Mouse (Mus musculus): ENCODE measurements at regions not wholly inside any gene's neighbourhood (a gene's known extent, or its start where the extent isn't known, plus 50 kb on each side); places are given as distances from the start of the nearest gene placed in this dataset.

DNA sequence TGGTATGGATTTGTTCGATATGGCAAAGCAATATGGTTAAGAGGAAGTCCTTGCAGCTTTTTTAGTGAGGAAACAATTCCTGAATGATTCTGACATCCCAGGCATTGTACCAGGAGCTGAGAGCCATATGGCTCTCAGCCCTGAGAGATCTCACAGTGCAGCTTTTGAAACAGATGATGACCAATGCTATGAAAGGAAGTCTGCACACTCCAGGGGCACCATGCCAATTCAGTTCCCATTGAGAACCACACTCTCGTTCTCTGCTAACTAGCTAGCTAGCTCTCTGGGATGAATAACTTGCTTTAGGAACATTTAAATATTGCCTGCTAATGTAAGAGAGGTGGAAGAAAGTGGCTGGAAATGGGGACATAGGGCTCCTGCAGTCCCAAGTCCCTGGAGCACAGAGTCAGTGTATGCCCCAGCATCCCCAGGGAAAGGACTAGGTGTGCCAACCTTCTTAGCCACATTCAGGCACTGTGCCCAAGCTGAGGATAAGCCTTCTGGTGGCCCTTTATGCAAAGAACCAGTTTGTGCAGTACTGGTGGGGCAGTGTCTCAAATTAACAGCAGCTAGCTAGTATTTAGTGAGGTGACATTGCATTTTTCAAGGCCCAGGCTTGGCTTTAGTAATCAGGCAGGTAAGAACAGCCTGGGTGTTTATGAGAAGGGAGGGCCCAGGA lies 61.8 kb upstream of the Nampt start:
- peak; percentile 92 to 94 for DNase-seq

DNA sequence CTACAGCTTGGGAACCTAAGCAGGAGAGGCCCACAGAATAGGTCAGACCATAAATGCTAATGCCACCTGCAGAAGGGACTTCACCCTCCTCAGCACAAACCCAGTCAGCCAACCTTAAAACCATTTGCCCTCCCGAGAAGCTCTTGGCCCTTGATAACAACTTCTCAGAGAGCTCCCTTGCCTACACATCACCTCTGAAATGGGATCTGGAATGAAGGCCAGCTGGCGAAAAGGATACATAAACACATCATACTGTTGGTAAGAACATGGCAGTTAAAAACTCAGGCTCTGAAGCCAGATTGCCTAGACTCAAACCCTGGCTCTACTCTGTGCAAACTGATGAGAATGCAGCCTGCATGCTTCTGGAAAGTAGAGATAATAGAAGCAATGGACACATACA lies 61.2 kb upstream of the Nampt start:
- DNase-seq: no peak

DNA sequence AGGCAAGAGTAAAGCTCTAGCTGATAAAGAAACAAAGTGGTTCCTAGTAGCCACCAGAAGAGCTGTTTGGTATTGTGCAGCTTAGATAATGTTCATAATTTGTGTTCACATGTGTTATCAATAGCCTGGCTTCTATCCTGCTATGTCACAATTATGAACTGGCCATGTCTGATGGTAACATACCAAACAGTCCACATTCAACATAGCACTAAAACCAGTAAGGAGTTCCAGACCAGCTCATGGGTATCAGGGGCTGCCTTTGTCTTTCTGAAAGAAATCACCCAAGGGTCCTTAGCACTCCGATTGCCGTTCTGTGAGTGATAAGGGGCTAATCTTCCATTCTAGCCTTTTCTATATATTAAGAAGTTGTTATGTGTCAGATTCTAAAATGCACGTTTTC lies 58.7 kb upstream of the Nampt start:
- DNase-seq: no peak

DNA sequence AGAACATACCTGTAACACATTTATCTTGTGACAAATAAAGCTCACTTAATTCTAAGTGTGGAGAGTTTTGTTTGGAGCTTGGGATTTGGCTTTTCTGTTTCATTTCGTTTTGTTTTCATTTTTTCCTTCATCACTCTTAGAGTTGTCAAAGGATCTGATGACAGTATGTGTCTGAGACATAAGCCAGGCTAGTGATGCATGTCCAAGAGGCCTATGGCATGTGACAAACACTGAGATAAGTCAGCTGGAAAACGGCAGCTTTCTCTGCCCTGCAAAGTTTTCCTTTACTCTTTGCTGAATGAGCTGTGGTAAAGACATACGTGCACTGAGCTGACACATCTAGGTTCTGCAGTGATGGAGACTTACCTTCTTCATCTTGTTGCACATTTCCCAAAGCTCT lies 58.3 kb upstream of the Nampt start:
- DNase-seq: no peak

DNA sequence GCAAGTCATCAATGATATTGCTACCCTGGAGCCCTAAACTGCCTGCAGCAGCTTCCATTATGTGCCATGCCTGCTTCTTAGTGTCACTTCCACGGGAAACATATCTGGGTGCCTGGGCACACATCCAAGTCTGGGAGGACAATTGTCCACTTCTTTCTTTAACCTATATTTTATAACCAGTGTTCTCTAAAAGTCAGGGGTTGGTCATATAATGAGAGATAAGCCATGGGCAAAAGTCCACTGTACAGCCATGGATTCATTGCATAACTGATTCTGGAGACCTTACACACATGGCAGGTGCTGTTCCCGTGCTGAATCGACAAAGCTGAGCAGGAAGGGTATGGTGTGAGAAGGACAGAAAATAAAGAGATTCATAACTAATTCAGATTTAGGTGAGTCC lies 55.1 kb upstream of the Nampt start:
- no peak for DNase-seq

DNA sequence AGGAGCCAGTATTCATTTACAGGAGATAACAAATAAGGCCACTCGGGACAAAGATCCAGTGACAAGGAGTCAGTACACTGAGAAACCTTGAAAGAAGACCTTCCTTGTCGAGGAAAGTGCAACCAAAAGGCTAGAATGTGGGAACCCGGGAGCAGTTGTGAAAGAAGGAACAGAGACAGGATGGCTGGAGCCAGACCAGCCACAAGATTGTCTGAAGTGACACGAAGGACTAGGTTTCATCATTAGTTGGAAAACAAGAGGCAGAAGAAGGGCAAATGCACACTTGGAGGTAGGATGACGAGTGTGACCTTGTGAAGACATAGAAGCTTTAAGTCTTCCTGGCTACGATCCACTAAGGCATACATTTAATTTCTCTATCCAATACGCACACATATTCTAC lies 54.6 kb upstream of the Nampt start:
- no peak for DNase-seq

DNA sequence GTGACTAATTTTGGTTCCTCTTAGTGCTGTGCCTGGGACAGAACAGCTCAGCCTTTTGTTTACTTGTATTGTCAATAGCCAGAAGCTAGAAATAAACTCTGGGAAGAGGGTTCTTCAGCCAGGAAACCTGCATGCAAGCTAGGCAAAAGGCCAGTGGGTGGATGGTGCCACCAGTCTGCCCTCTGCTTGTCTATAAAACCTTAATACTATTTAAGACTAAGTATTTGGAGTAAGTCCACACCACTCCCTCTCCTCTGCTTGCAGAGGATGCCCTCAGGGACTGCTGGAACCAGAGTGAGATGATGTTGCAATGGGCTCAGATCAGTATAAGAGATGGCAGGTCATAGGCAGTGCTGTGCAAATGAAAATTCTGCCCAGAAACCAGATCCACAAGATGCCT lies 53.5 kb upstream of the Nampt start:
- DNase-seq: peak; percentile 44 to 70

DNA sequence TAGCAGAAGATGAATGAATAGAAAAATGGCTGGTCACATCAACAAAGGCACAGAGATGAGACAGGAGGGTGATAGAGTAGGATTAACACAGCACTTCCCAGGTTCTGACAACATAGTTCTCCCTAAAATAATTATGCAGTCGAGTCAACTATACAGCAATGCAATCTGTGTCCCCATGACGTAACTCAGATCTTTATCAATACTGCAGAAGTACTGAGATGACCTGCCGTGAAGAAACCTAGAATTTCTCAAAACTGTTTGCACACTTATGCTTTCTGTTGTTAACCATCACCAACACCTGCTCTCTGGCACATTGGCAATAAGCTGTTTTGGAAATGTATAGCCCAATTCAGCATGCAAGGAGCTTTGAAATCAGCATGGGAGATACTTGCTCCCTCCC lies 52.8 kb upstream of the Nampt start:
- DNase-seq: no peak

DNA sequence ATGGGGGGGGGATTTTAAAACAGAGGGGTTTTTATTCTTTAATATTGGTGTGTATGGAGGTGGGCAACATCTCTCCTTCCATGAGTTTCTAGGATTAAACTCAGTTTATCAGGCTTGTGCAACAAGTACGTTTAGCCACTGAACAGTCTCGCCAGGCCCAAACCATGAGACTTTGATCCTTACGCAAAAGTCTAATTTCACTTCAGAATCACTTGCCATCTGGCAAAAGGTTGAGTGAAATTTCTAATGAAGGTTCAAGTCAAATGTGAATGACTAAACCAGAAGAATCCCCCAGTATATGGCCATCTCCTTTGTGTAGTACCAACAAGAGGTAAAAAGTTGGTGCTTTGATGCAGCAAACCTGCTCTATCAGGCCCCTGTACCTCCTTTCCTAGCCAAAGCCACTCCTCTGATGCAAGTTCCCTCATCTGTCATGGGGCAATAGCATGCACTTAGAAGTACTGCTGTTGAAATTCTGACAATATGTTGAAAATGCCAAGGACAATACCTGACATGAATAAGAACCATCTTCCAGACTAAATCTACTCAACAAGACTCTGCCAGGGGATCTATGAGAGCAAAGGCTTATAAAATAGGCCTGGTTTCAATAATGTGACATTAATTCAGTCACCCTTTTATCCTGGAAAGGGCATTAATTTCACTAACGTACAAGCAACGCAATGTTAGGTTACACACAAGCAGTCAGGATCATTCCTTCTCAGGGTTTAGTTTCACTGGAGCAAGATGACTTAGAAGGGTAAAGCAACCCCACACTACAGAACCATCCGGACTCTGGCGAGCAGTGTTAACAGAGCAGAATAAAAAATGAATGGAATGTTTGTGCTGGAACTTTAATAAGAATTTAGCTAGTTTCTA lies 51.9 kb upstream of the Nampt start:
- no peak for DNase-seq

DNA sequence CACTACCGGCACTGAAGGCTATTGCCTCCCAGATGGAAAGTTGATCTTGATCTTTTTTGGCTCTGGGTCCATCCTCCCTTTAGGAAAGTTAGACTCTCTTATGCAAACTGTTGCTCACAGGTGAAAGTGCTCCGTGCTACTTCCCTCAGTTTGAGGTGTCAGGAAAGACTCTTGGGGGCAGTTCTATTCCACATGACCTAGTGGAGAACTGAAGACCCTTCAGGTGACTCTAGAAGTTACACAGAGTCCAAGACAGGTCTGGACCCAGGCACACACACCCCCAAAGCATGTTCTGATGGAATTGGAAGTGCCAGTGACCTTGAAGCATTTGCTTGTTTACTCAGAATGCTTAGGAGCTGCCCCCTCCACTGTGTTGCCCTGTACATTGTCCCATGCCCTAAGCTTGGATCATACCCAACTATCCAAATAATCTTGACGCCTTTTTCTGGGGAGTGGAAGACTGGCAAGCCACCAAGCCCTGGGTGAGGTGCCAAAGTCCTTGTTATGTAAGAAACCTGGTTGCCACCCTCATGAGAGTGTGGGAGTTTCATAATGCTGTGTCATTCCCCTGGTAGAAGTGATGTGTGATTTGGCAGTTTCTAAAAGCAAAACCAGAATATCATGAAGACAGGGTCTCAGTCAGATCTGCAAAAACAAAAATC lies 51.1 kb upstream of the Nampt start:
- peak; percentile 29 to 30 for DNase-seq

DNA sequence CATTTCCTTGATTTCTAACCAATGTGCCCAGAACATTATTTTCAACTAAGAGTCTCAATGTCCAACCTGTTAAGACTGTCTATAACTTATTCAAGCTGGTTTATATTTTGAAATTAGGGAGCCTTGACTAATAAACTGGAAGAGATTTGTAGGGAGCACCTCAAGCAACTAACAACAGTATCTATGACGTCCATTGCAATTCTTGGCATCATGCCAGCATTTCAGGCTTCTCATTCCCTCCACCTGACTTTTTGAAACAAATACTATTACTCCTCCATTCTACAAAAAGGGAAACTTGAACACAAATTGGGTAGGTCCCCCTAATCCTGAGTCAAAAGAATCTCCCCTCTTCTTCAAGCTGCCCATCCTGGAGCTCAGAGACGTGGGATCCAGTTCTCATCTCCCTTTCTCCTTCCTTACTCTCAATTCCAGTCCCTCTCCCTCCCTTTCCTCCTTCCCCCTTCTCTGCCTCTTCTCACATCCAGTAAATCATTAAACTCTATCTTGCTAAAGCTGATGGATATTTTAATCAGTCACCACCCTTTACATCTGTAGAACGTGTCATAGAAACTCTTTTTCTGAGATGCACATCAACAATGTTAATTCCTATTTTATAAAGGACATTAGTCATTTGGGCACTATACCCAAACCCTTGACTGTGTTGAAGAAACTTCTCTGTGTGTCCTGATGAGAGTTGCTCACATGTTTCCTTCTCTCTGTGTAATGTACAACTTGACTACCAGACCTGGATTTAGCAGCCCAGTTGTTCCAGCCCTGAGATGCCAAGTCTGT lies 50.4 kb upstream of the Nampt start:
- no peak for DNase-seq
